Mouse (Mus musculus) hindbrain, embryonic 11.5 days (tissue): Measurements from ENCODE around the gene Bag3. TPM values are rescaled to one million over a fixed set of nuclear protein-coding genes. Genes with fewer than 3 reads are reported as not detected.

Experiments used
- ATAC-seq: fragments of 200-750 bp; cut with Nextera tagmentation; 2 replicates; pipeline ENCODE4 v1.8.0; 2017; ENCODE audit warnings: mild to moderate bottlenecking, moderate TSS enrichment, moderate library complexity; ENCODE audit not compliant: low FRiP score
- DNase-seq: peaks from one replicate; pipeline ENCODE4 v3.0.0-alpha.2; 2015; ENCODE audit warnings: low spot score
- H3K27ac ChIP-seq: fragments of 300-500 bp; sonication (generic); 2 replicates; pipeline ENCODE4 v1.5.1; 2014; ENCODE audit warnings: mild to moderate bottlenecking, low read depth, low read length
- H3K27me3 ChIP-seq: fragments of 300-500 bp; sonication (generic); 2 replicates; pipeline ENCODE4 v1.6.1; 2014; ENCODE audit warnings: mild to moderate bottlenecking, low read length, moderate library complexity, mixed read lengths; ENCODE audit not compliant: control insufficient read depth, insufficient read depth
- H3K36me3 ChIP-seq: fragments of 300-500 bp; sonication (generic); 2 replicates; pipeline ENCODE4 v1.6.1; 2014; ENCODE audit warnings: mild to moderate bottlenecking, low read length, moderate library complexity, mixed read lengths; ENCODE audit not compliant: control insufficient read depth, insufficient read depth
- H3K4me1 ChIP-seq: fragments of 300-500 bp; sonication (generic); replicated peaks from 2 replicates; pipeline ENCODE4 v1.6.1; 2014; ENCODE audit warnings: low read length, mixed read lengths; ENCODE audit not compliant: control insufficient read depth, insufficient read depth
- H3K4me2 ChIP-seq: fragments of 300-500 bp; sonication (generic); replicated peaks from 2 replicates; pipeline ENCODE4 v1.6.1; 2014; ENCODE audit warnings: mild to moderate bottlenecking, low read depth, low read length
- H3K4me3 ChIP-seq: fragments of 300-500 bp; sonication (generic); 2 replicates; pipeline ENCODE4 v1.5.1; 2014; ENCODE audit warnings: low read depth, low read length
- H3K9ac ChIP-seq: fragments of 300-500 bp; sonication (generic); 2 replicates; pipeline ENCODE4 v1.6.1; 2014; ENCODE audit warnings: low read depth, low read length
- H3K9me3 ChIP-seq: fragments of 300-500 bp; sonication (generic); 2 replicates; pipeline ENCODE4 v1.6.1; 2016; ENCODE audit warnings: low read length; ENCODE audit not compliant: control insufficient read depth
- WGBS: fragments of 180-500 bp; shearing (Covaris S2); extraction: QIAGEN DNeasy Blood & Tissue Kit; methylation state at CpG from one replicate; pipeline ENCODE4 v1.1.7; 2014; 5-methylcytosine and 5-hydroxymethylcytosine counted together
- polyA plus RNA-seq: library from polyadenylated mRNA; unstranded; fragments of >200 nt; fragmentation: Nextera tagmentation; extraction: Ambion mirVana; gene quantifications from 2 replicates; pipeline ENCODE4 v1.2.1, GENCODE M21; 2014

Bag3 gene
- polyA plus RNA-seq, 1 experiment from 2014 or later = 5.6 TPM

DNA sequence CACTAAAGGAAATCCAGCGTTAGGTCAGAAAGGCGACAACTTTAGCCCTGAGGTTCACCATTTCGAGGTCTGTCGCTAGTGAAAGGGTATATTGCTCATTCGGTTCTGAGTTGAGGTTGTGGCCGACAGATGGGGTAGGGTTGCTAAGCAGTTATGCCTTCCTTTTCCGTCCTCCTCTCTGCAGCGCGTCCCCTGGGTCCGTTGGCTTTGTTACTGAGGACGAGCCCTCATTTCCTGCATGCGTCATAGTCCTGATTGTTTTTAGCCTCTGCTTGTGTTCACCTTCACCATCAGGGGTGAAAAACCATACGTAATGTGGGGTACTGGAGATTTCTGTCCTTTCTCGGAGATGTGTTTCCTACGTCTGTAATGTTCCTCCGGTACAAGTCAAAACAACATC, 17.3 kb downstream of the Bag3 start:
- H3K36me3 ChIP-seq = no peaks in the 10 kb centered on the region
- WGBS = 86% methylated on average over 16 of the region's 16 CpGs

DNA sequence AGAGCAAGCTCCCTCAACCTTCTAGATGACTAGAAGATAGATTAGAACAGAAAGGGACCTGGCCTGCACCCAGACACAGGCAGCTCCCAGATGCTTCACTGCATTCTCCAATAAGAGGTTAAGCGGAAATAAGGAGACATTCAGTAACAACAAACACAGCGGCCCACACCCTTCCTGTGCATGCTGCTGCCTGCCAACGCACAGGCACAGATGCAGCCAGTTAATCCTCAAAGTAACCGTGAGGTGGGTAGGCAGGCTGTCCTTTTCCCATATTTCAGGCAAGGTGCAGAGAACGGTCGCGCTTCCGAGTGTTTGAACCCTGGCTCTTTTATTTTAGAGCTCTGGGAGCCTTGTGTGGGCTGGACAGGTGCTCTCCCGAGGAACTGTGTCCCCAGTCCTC, 17.8 kb downstream of the Bag3 start:
- Histone ChIP-seq H3K9ac (no peak overlapping the region), H3K4me1 (no peaks in the 10 kb centered on the region), H3K9me3 (no peaks in the 10 kb centered on the region), H3K27ac (no peak overlapping the region), H3K4me3 (no peak overlapping the region), H3K4me2 (no peak overlapping the region), H3K36me3 (no peaks in the 10 kb centered on the region), H3K27me3 (no peaks in the 10 kb centered on the region)
- ATAC-seq = no peak
- 84% methylated on average over 9 of the region's 9 CpGs for WGBS
- no peak for DNase-seq

More for the DNA sequence above, 17.3 kb downstream of the Bag3 start:
- Histone ChIP-seq H3K4me1 (no peaks in the 10 kb centered on the region), H3K27ac (no peak overlapping the region), H3K9ac (no peak overlapping the region), H3K4me3 (no peak overlapping the region), H3K4me2 (no peak overlapping the region), H3K9me3 (no peaks in the 10 kb centered on the region), H3K27me3 (no peaks in the 10 kb centered on the region)
- DNase-seq (no peak), ATAC-seq (no peak)

DNA sequence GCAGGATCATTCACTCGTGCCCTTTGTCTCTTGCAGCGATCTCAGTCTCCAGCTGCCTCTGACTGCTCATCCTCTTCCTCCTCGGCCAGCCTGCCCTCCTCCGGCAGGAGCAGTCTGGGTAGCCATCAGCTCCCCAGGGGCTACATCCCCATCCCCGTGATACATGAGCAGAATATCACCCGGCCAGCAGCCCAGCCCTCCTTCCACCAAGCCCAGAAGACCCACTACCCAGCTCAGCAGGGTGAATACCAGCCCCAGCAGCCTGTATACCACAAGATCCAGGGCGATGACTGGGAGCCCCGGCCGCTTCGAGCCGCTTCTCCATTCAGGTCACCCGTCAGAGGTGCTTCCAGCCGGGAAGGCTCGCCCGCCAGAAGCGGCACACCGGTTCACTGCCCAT, 18.4 kb downstream of the Bag3 start:
- Histone ChIP-seq H3K27me3 (no peaks in the 10 kb centered on the region), H3K9ac (no peak overlapping the region), H3K27ac (no peak overlapping the region), H3K36me3 (no peaks in the 10 kb centered on the region), H3K9me3 (no peaks in the 10 kb centered on the region), H3K4me2 (no peak overlapping the region), H3K4me3 (no peak overlapping the region), H3K4me1 (no peaks in the 10 kb centered on the region)
- no peak for ATAC-seq
- 86% methylated on average over 17 of the region's 17 CpGs for WGBS
- no peak for DNase-seq

DNA sequence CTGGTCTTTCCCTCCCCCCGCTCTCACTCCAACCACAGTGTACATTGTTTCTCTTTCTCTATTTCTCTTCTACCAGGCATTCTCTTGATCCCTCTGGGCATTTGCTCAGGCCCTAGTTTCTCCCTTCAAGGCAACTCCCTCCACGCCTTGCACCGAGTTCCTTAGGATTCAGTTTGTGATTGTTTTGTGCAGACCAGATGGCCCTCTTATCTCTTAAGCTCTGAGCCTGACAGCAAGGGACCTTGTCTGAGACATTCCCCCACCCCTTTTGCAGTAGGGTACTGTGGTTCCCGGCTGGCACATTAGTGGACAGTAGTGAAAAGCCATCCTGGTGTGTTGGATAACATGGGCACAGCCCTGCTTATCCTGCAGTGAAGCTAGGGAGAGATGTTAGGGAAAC, 19.1 kb downstream of the Bag3 start:
- Histone ChIP-seq H3K4me1 (no peaks in the 10 kb centered on the region), H3K36me3 (no peaks in the 10 kb centered on the region), H3K27me3 (no peaks in the 10 kb centered on the region), H3K4me3 (no peak overlapping the region), H3K9me3 (no peaks in the 10 kb centered on the region), H3K4me2 (no peak overlapping the region), H3K27ac (no peak overlapping the region), H3K9ac (no peak overlapping the region)
- WGBS = 82% methylated on average over 4 of the region's 4 CpGs
- DNase-seq (no peak), ATAC-seq (no peak)

DNA sequence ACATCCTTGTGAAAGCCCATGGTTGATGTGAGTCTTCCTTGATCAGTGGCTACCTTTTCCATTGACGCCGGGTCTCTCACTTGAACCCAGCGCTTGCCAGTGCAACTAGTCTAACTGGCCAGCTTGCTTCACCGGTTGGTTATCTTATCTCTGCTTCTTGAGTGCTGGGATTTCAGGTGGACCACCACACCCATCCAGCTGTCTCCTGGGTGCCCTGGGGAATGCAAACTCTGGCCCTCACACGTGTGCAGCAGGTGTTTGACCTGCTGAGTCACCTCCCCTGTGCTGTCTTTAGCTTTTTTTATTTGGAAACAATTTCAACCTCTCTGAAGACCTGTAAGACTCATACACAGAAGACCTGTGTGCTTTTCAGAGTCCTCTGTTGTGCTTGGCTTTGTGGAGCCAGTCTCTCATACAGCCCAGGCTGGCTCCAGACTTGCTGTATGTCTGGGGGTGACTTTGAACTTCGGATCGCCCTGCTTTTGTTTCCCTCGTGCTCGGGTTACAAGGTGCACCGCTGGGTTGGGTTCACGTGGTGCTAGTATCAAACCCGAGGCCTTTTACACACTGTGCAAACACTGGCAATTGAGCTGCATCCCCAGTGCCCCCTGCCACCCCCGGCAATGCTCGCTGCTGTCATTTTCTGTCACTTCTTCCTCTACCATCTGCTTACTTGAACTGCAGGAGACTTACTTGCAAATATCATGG, 19.9 kb downstream of the Bag3 start:
- 84% methylated on average over 14 of the region's 14 CpGs for WGBS
- Histone ChIP-seq H3K4me3 (no peak overlapping the region), H3K4me1 (no peaks in the 10 kb centered on the region), H3K36me3 (no peaks in the 10 kb centered on the region), H3K4me2 (no peak overlapping the region), H3K27ac (no peak overlapping the region), H3K9ac (no peak overlapping the region), H3K27me3 (no peaks in the 10 kb centered on the region), H3K9me3 (no peaks in the 10 kb centered on the region)
- ATAC-seq (no peak), DNase-seq (no peak)

DNA sequence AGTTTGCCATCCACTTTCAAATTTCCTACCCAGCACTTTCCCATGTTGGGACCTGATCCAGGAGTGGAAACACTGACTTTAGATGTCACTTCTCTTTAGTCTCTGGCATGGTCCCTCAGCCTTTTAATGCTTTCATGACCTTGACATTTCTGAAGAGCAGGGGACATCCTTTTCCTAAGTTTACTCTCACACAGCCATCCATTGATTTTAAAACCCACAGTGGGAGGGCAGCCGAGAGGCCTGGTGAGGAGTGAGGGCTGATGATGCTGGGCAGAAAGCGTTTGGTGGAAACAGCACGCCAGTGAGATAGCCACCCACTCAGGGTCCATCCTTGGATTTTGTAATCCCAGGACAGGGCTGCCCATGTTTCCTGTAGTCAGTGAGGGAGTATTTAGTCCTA, 20.5 kb downstream of the Bag3 start:
- no peak for ATAC-seq
- no peaks in the 10 kb centered on the region for H3K9me3 ChIP-seq

DNA sequence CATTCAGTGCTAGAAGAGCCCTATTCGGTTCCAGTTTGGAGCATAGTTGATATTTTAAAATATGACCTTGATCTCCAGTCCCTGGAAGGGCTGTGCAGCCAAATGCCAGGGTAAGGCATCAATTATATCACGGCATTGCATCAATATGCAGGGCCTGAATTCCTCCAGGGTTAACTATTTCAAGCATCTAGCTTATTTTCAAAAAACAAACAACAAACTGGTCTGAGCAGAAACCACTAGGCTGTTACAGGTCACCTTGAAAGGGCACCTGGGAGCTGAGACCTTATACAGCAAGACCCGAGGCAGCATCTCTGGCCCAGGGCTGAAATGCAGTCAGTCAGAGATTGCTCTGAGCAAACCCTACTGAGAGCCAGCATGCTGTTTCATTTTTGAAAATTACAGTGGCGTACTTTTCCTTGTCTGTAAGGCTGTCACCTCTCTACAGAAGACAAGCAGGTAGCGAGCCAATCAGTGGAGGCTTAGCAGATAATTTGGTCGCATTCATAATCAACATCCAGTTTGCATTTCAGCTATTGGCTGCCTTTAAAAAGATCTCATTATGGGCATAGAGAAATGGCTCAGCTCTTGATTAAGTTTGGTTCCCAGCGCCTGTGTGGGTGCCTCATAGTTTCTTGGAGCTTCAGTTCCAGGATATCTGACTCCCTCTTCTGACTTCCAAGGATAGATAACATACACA, 21.3 kb downstream of the Bag3 start:
- no peak overlapping the region for H3K4me2 ChIP-seq
- no peak for ATAC-seq
- H3K9me3 ChIP-seq = no peaks in the 10 kb centered on the region
- no peaks in the 10 kb centered on the region for H3K36me3 ChIP-seq
- no peaks in the 10 kb centered on the region for H3K27me3 ChIP-seq
- H3K4me3 ChIP-seq = no peak overlapping the region
- WGBS = 92% methylated on average over 7 of the region's 7 CpGs
- no peak overlapping the region for H3K9ac ChIP-seq
- no peaks in the 10 kb centered on the region for H3K4me1 ChIP-seq
- no peak for DNase-seq
- no peak overlapping the region for H3K27ac ChIP-seq

More for the DNA sequence above, 20.5 kb downstream of the Bag3 start:
- no peaks in the 10 kb centered on the region for H3K27me3 ChIP-seq
- H3K27ac ChIP-seq = no peak overlapping the region
- no peak overlapping the region for H3K4me2 ChIP-seq
- no peak overlapping the region for H3K4me3 ChIP-seq
- no peak for DNase-seq
- 89% methylated on average over 3 of the region's 3 CpGs for WGBS
- H3K36me3 ChIP-seq = no peaks in the 10 kb centered on the region
- no peaks in the 10 kb centered on the region for H3K4me1 ChIP-seq
- no peak overlapping the region for H3K9ac ChIP-seq

DNA sequence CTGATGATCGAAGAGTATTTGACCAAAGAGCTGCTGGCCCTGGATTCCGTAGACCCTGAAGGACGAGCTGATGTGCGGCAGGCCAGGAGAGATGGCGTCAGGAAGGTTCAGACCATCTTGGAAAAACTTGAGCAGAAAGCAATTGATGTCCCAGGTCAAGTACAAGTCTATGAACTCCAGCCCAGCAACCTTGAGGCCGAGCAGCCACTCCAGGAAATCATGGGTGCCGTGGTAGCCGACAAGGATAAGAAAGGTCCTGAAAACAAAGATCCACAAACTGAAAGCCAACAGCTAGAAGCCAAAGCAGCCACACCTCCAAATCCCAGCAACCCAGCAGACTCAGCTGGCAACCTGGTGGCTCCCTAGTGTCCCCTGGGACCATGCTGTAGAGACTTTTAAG, 22.6 kb downstream of the Bag3 start:
- no peak for DNase-seq
- H3K9me3 ChIP-seq = no peaks in the 10 kb centered on the region
- H3K36me3 ChIP-seq = no peaks in the 10 kb centered on the region
- no peaks in the 10 kb centered on the region for H3K4me1 ChIP-seq
- H3K4me3 ChIP-seq = no peak overlapping the region
- WGBS = 96% methylated on average over 8 of the region's 8 CpGs
- no peak overlapping the region for H3K9ac ChIP-seq
- H3K4me2 ChIP-seq = no peak overlapping the region
- no peak for ATAC-seq
- no peak overlapping the region for H3K27ac ChIP-seq
- H3K27me3 ChIP-seq = no peaks in the 10 kb centered on the region

DNA sequence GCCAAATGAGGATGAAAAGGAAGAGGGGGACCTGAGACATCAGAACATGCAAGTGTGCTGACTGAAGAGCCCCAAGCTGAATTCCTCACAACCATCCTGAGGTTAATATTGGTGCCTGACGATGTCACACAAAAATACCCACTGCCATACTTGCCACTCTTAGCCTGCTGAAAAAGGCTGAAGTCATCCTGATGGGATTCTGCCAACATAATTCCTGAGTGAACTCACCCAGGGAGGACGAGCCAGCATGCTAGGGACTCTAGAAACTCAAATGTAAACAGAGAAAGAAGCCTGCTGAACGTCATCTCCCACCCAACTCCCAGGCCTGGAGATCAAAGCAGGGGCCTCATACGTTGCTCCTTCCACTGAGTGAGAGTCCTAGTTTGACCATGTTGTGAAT, 25.7 kb downstream of the Bag3 start:
- Histone ChIP-seq H3K9me3 (no peaks in the 10 kb centered on the region), H3K27ac (no peak overlapping the region), H3K4me2 (no peak overlapping the region), H3K27me3 (no peaks in the 10 kb centered on the region), H3K4me3 (no peak overlapping the region), H3K36me3 (no peaks in the 10 kb centered on the region), H3K9ac (no peak overlapping the region), H3K4me1 (no peaks in the 10 kb centered on the region)
- ATAC-seq = no peak
- DNase-seq = no peak
- 62% methylated on average over 4 of the region's 4 CpGs for WGBS
